26 mouse cellular contexts compared by ENCODE assay signal in genomic region chr2:168285143-168285542, GRCm38 (mm10). TPM values are rescaled to one million over a fixed set of nuclear protein-coding genes. Genes with fewer than 3 reads are reported as not detected.
DNase-seq lines count a peak whose midpoint lies in the region; ATAC-seq lines count a peak whose summit lies in the region.
"Had no signal": no experiment of that assay in that cellular context is flagged by ENCODE, and none has a peak within 500 bp of the region (broad histone marks: within the 10 kb centered on the region; RNA-seq: fewer than 3 reads in every experiment).

No protein-coding gene starts in this region.

- ATAC-seq in midbrain, embryonic 11.5 days (ENCODE audit: low FRiP score): no peak
- no peak for ATAC-seq in midbrain, embryonic 15.5 days (replicated peaks)
- ATAC-seq: forebrain, embryonic 14.5 days had no signal

- no peaks in the 10 kb centered on the region for H3K9me3 ChIP-seq in midbrain, embryonic 11.5 days (ENCODE audit: control insufficient read depth, low read length)
- no peaks in the 10 kb centered on the region for H3K9me3 ChIP-seq in midbrain, embryonic 15.5 days

- no peak overlapping the region for H3K27ac ChIP-seq in midbrain, embryonic 11.5 days (ENCODE audit: low read depth, low read length)
- no peak overlapping the region for H3K27ac ChIP-seq in midbrain, embryonic 15.5 days
- H3K27ac ChIP-seq: embryonic facial prominence, embryonic 13.5 days; embryonic facial prominence, embryonic 15.5 days; forebrain, embryonic 10.5 days; forebrain, embryonic 12.5 days had no signal

- no peak overlapping the region for H3K4me3 ChIP-seq in midbrain, embryonic 11.5 days (ENCODE audit: low read depth, low read length)
- H3K4me3 ChIP-seq in midbrain, embryonic 15.5 days: no peak overlapping the region
- H3K4me3 ChIP-seq: embryonic facial prominence, embryonic 13.5 days; embryonic facial prominence, embryonic 15.5 days; erythroblast, embryonic 14.5 days; forebrain, embryonic 10.5 days; forebrain, embryonic 12.5 days had no signal

- no peak overlapping the region for H3K9ac ChIP-seq in midbrain, embryonic 11.5 days (ENCODE audit: low read length)
- H3K9ac ChIP-seq in midbrain, embryonic 15.5 days: no peak overlapping the region
- H3K9ac ChIP-seq: embryonic facial prominence, embryonic 13.5 days; embryonic facial prominence, embryonic 15.5 days; forebrain, embryonic 12.5 days had no signal

- DNase-seq in midbrain, embryonic 11.5 days (ENCODE audit: low spot score, missing footprints): peak; percentile 61
- DNase-seq in lung, postnatal 10 days: peak; percentile 76
- peak; percentile 44 for DNase-seq in lung, postnatal 25 days (ENCODE audit: low spot score)
- DNase-seq in lung, postnatal 4 days: peak; percentile 26 to 46
- no peak for DNase-seq in urinary bladder, postnatal 14 days (ENCODE audit: low spot score)
- DNase-seq in right cerebral cortex, postnatal 10 days (ENCODE audit: low spot score in 2 of 2): no peak
- no peak for DNase-seq in left cerebral cortex, postnatal 14 days (ENCODE audit: low spot score in 2 of 2)
- DNase-seq: adrenal gland, adult 2 months; adrenal gland, postnatal 10 days; adrenal gland, postnatal 25 days; cerebellum, adult 11 months; cerebellum, adult 18-20 months; cerebellum, adult 8-10 months; cerebellum, adult 9-11 months; cerebellum, postnatal 14 days; cerebellum, postnatal 36 days; embryo, embryonic 11 days had no signal

- H3K27me3 ChIP-seq in midbrain, embryonic 11.5 days (ENCODE audit: control insufficient read depth, insufficient read depth, low read length): peaks cover 20% of the 10 kb centered on the region
- H3K27me3 ChIP-seq in midbrain, embryonic 15.5 days (replicated peaks): peaks cover 26% of the 10 kb centered on the region

- no peak overlapping the region for H3K4me2 ChIP-seq in midbrain, embryonic 11.5 days
- H3K4me2 ChIP-seq in midbrain, embryonic 15.5 days: no peak overlapping the region
- H3K4me2 ChIP-seq: embryonic facial prominence, embryonic 13.5 days; embryonic facial prominence, embryonic 15.5 days; forebrain, embryonic 12.5 days had no signal

- WGBS in midbrain, embryonic 11.5 days: 88% methylated on average over 6 of the region's 6 CpGs
- 89% methylated on average over 6 of the region's 6 CpGs for WGBS in midbrain, embryonic 15.5 days

- intact Hi-C loops in left cerebral cortex, postnatal 14 days (cut with DNase I): no loop called here

- H3K36me3 ChIP-seq in midbrain, embryonic 11.5 days (ENCODE audit: control insufficient read depth, insufficient read depth, low read length): no peaks in the 10 kb centered on the region
- no peaks in the 10 kb centered on the region for H3K36me3 ChIP-seq in midbrain, embryonic 15.5 days (replicated peaks)
- H3K36me3 ChIP-seq: embryonic facial prominence, embryonic 13.5 days; embryonic facial prominence, embryonic 15.5 days; forebrain, embryonic 10.5 days; forebrain, embryonic 12.5 days had no signal

- H3K4me1 ChIP-seq in midbrain, embryonic 11.5 days (ENCODE audit: control insufficient read depth, insufficient read depth, low read length): peaks cover 16% of the 10 kb centered on the region
- peaks cover 21% of the 10 kb centered on the region for H3K4me1 ChIP-seq in midbrain, embryonic 15.5 days

RNA-seq across cellular contexts. Expression of gene Kcng1, which starts 3.6 kb away (rescaled TPM):
- 1.2 and 1.7 TPM in 2 replicates for polyA plus RNA-seq in midbrain, embryonic 11.5 days (2014; fragmentation: Nextera tagmentation; extraction: Ambion mirVana)
- 3.5 and 3.8 TPM in 2 replicates for polyA plus RNA-seq in midbrain, embryonic 15.5 days (2015; fragmentation: Nextera tagmentation; extraction: Ambion mirVana)
- total RNA-seq in left cerebral cortex, postnatal 14 days (2021): 10 to 100 TPM; 52.5 to 54.4 TPM
- total RNA-seq: adrenal gland, adult 2 months; MEL had no signal
- polyA plus RNA-seq: C2C12; erythroblast, embryonic 14.5 days had no signal

RNA-seq across cellular contexts. Expression of gene Mocs3, which starts 54.7 kb away (rescaled TPM):
- polyA plus RNA-seq in midbrain, embryonic 11.5 days (2014; fragmentation: Nextera tagmentation; extraction: Ambion mirVana): 8.0 TPM in 2 replicates
- polyA plus RNA-seq in midbrain, embryonic 15.5 days (2015; fragmentation: Nextera tagmentation; extraction: Ambion mirVana): 9.3 and 10.3 TPM in 2 replicates
- 10 to 100 TPM; 17.5 to 18.0 TPM for total RNA-seq in left cerebral cortex, postnatal 14 days (2021)

RNA-seq across cellular contexts. Expression of gene Dpm1, which starts 54.8 kb away (rescaled TPM):
- polyA plus RNA-seq in midbrain, embryonic 11.5 days (2014; fragmentation: Nextera tagmentation; extraction: Ambion mirVana): 75.4 and 92.2 TPM in 2 replicates
- polyA plus RNA-seq in midbrain, embryonic 15.5 days (2015; fragmentation: Nextera tagmentation; extraction: Ambion mirVana): 42.7 and 56.4 TPM in 2 replicates
- total RNA-seq in left cerebral cortex, postnatal 14 days (2021): 10 to 100 TPM; 53.0 to 66.3 TPM

RNA-seq across cellular contexts. Expression of gene Gm20716, which starts 55.0 kb away (rescaled TPM):
- 23.8 and 24.6 TPM in 2 replicates for polyA plus RNA-seq in midbrain, embryonic 11.5 days (2014; fragmentation: Nextera tagmentation; extraction: Ambion mirVana)
- polyA plus RNA-seq in midbrain, embryonic 15.5 days (2015; fragmentation: Nextera tagmentation; extraction: Ambion mirVana): 25.6 and 26.1 TPM in 2 replicates
- 10 to 100 TPM; 25.5 to 31.8 TPM for total RNA-seq in left cerebral cortex, postnatal 14 days (2021)
- polyA plus RNA-seq: adrenal gland, adult 2 months; erythroblast, embryonic 14.5 days had no signal

Comparison
In these comparisons a context has a peak if more than half of its experiments do, and no peak if none do; other contexts are left out.
1. DNase-seq: peak in midbrain, embryonic 11.5 days (single experiment), lung, postnatal 10 days (single experiment), lung, postnatal 25 days (single experiment) and lung, postnatal 4 days (2 of 2); none in urinary bladder, postnatal 14 days (single experiment), right cerebral cortex, postnatal 10 days (0 of 2) and left cerebral cortex, postnatal 14 days (0 of 2).